Comparison of ENCODE assay signal across 13 mouse cellular contexts in the genomic region with DNA sequence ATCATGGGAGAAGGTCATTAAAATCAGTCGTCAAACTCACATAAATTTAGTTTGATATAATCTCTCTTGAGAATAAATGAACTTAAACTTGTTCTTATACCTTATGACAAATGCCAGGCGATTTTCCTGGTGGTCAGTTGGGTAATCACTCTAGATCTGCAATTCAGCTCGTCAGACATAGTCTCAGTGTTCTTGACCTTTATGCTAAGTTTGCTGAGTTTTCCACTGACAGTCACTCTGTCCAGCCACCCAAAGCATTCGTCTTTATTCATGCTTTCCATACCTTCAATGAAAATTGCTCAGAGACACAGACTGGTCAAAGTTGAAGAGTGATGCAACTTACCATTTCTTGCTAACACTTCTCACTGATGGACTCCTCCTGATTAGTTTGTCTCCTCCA.
"Had no signal": no experiment of that assay in that cellular context is flagged by ENCODE, and none has a peak within 500 bp of the region (broad histone marks: within the 10 kb centered on the region; RNA-seq: fewer than 3 reads in every experiment).

No protein-coding gene starts in this region.

- DNase-seq: lung, adult 18-20 months; lung, embryonic 14.5 days; lung, postnatal 10 days; lung, postnatal 4 days; midbrain, embryonic 14.5 days; retina, postnatal 1 day; right cerebral cortex, adult 18-20 months; right cerebral cortex, postnatal 25 days; right cerebral cortex, postnatal 4 days; spleen, adult 18-20 months; thymus, adult 18-20 months; thymus, postnatal 14 days; thymus, postnatal 36 days had no signal
